Mouse (Mus musculus): Measurements from ENCODE around the gene Gm20388. TPM values are rescaled to one million over a fixed set of nuclear protein-coding genes. Genes with fewer than 3 reads are reported as not detected.

Gene Gm20388
- polyA plus RNA-seq, 1 experiment from 2014 or later: not detected

DNA sequence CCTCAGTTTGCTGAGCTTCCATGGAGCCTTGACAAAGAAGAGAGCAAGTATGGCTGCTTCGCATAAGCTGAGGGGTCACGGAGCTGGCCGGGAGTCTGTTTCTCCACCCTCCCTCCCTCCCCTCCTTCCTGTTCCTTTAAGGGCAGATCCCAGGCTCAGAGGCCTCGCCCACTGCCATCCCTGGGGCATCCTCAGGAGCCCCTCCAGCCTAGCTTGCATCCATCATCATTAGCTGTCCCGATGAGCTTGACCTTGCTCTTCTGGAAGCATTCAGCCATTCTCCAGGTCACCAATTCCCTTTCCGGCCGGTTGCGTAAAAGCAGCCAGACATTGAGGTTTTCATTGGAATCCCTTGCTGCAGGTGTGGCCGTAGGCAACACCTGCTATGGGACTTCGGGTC, 2144.7 kb downstream of the Gm20388 start:
- no peak for ATAC-seq (ENCODE audit: low read depth)
- 48% methylated on average over 10 of the region's 10 CpGs for WGBS
- H3K4me1 ChIP-seq (replicated peaks; ENCODE audit: control insufficient read depth, insufficient read depth, low read length): no peaks in the 10 kb centered on the region; the same call in 1 of the 2 replicates
- no peak overlapping the region for H3K9ac ChIP-seq (ENCODE audit: low read length)
- no peak overlapping the region for H3K4me3 ChIP-seq (ENCODE audit: low read length)
- no peak overlapping the region for H3K27ac ChIP-seq (ENCODE audit: low read length)
- no peaks in the 10 kb centered on the region for H3K27me3 ChIP-seq (ENCODE audit: control insufficient read depth, insufficient read depth, low read depth, low read length)
- no peak overlapping the region for H3K4me2 ChIP-seq (ENCODE audit: low read depth, low read length)
- H3K36me3 ChIP-seq (ENCODE audit: control insufficient read depth, insufficient read depth, low read length): no peaks in the 10 kb centered on the region
- no peaks in the 10 kb centered on the region for H3K9me3 ChIP-seq (ENCODE audit: control insufficient read depth, low read length)

DNA sequence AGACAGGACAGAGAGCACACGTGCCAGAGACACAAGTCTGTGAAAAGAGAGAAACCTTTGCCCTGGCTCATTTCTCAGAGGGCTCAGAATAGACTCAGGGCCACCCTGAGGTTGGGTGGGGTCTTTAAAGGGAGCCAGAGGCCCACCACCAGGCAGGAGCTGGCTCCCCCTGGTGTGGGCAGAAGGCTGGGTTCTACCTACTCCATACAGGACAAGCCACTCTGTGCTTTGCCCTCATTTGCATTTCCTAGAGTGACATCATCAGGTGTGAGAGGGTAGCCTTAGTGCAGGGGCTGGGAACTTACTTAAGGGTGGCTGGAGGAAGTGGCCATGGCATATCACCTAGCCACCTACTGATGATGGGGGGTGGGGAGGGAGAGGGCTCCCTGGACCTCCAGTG, 2145.5 kb downstream of the Gm20388 start:
- ATAC-seq (ENCODE audit: low read depth): no peak
- H3K4me2 ChIP-seq (ENCODE audit: low read depth, low read length): no peak overlapping the region
- no peak overlapping the region for H3K27ac ChIP-seq (ENCODE audit: low read length)

DNA sequence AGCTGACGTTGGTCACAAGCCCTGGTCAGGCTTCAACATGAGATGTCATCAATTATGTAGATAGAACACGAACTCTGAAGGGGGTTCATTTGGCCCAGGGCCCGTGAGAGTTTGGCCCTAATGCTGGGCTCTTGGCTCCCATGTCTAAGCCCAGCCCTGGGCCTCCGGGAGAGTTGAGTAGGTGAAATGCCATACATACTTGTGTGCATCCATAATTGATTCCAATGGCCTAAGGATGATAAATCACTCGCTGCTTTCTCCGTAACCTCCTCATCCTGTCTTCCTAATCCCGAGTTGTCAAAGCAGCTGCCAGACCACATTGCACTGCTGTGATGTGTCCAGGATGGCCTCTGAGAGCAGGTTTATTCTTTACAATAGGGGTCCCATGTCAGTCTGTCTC, 2146.2 kb downstream of the Gm20388 start:
- H3K4me3 ChIP-seq (ENCODE audit: low read length): no peak overlapping the region
- WGBS: 36% methylated on average over 7 of the region's 7 CpGs
- no peaks in the 10 kb centered on the region; the same call in 1 of the 2 replicates for H3K4me1 ChIP-seq (replicated peaks; ENCODE audit: control insufficient read depth, insufficient read depth, low read length)
- no peak overlapping the region for H3K9ac ChIP-seq (ENCODE audit: low read length)
- H3K4me2 ChIP-seq (ENCODE audit: low read depth, low read length): no peak overlapping the region
- ATAC-seq (ENCODE audit: low read depth): 0 out of 2 replicates have a peak, but pooled peaks have one; percentile 59
- H3K27ac ChIP-seq (ENCODE audit: low read length): no peak overlapping the region
- no peaks in the 10 kb centered on the region for H3K36me3 ChIP-seq (ENCODE audit: control insufficient read depth, insufficient read depth, low read length)
- no peaks in the 10 kb centered on the region for H3K9me3 ChIP-seq (ENCODE audit: control insufficient read depth, low read length)
- no peaks in the 10 kb centered on the region for H3K27me3 ChIP-seq (ENCODE audit: control insufficient read depth, insufficient read depth, low read depth, low read length)

More for the DNA sequence above, 2145.5 kb downstream of the Gm20388 start:
- Histone ChIP-seq H3K4me3 (ENCODE audit: low read length) (no peak overlapping the region), H3K27me3 (ENCODE audit: control insufficient read depth, insufficient read depth, low read depth, low read length) (no peaks in the 10 kb centered on the region), H3K9me3 (ENCODE audit: control insufficient read depth, low read length) (no peaks in the 10 kb centered on the region), H3K9ac (ENCODE audit: low read length) (no peak overlapping the region), H3K36me3 (ENCODE audit: control insufficient read depth, insufficient read depth, low read length) (no peaks in the 10 kb centered on the region), H3K4me1 (replicated peaks; ENCODE audit: control insufficient read depth, insufficient read depth, low read length) (no peaks in the 10 kb centered on the region; the same call in 1 of the 2 replicates)
- WGBS: 27% methylated on average over 1 of the region's 1 CpGs

DNA sequence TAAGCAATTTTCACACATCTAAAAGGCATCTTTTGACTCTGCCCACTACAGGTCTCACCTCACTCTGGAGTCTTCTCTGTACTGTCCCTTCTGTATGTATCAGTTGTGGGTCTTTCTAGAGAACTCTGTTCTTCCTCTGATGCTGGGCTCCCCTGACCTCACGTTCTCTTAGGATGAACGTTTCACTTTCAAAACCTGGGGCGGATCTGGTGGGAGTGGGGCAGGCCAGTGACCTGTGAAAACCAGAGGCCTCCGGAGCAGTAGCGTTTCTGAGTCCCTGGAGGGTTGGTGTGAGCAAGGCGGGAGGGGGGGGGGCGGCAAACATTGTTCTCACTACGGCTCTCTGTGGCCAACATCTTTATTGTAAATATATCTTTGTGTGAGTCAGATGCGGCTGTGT, 2147.9 kb downstream of the Gm20388 start:
- Histone ChIP-seq H3K4me2 (ENCODE audit: low read depth, low read length) (no peak overlapping the region), H3K4me3 (ENCODE audit: low read length) (no peak overlapping the region), H3K4me1 (replicated peaks; ENCODE audit: control insufficient read depth, insufficient read depth, low read length) (no peaks in the 10 kb centered on the region; the same call in 1 of the 2 replicates), H3K36me3 (ENCODE audit: control insufficient read depth, insufficient read depth, low read length) (no peaks in the 10 kb centered on the region), H3K27ac (ENCODE audit: low read length) (no peak overlapping the region), H3K9me3 (ENCODE audit: control insufficient read depth, low read length) (no peaks in the 10 kb centered on the region), H3K27me3 (ENCODE audit: control insufficient read depth, insufficient read depth, low read depth, low read length) (no peaks in the 10 kb centered on the region), H3K9ac (ENCODE audit: low read length) (no peak overlapping the region)
- ATAC-seq (ENCODE audit: low read depth): no peak
- WGBS: 49% methylated on average over 9 of the region's 9 CpGs

DNA sequence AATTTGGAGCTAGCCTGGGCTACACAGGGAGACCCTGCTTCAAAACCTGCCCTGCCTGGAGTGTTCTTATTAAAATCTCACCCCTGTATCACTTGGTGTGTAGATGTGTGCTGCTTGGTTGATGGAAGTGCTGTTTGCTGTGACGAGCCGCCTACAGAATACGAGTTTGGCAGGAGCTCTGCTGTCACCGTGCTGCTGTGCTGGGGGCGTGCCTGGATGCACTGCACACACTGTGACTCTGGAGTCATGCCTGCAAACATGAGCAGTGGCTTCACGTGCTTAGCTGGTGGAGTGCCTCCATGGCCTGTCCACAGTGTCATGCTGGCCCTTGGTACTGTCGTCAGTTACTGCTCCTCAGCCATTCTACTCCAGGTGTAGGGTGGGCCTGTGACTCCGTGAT, 2148.3 kb downstream of the Gm20388 start:
- 0 out of 2 replicates have a peak, but pooled peaks have one; percentile 30 for ATAC-seq (ENCODE audit: low read depth)
- H3K4me2 ChIP-seq (ENCODE audit: low read depth, low read length): no peak overlapping the region
- no peaks in the 10 kb centered on the region; the same call in 1 of the 2 replicates for H3K4me1 ChIP-seq (replicated peaks; ENCODE audit: control insufficient read depth, insufficient read depth, low read length)
- no peaks in the 10 kb centered on the region for H3K36me3 ChIP-seq (ENCODE audit: control insufficient read depth, insufficient read depth, low read length)
- H3K4me3 ChIP-seq (ENCODE audit: low read length): no peak overlapping the region
- no peaks in the 10 kb centered on the region for H3K27me3 ChIP-seq (ENCODE audit: control insufficient read depth, insufficient read depth, low read depth, low read length)
- no peak overlapping the region for H3K9ac ChIP-seq (ENCODE audit: low read length)
- H3K9me3 ChIP-seq (ENCODE audit: control insufficient read depth, low read length): no peaks in the 10 kb centered on the region
- 56% methylated on average over 8 of the region's 8 CpGs for WGBS
- no peak overlapping the region for H3K27ac ChIP-seq (ENCODE audit: low read length)

DNA sequence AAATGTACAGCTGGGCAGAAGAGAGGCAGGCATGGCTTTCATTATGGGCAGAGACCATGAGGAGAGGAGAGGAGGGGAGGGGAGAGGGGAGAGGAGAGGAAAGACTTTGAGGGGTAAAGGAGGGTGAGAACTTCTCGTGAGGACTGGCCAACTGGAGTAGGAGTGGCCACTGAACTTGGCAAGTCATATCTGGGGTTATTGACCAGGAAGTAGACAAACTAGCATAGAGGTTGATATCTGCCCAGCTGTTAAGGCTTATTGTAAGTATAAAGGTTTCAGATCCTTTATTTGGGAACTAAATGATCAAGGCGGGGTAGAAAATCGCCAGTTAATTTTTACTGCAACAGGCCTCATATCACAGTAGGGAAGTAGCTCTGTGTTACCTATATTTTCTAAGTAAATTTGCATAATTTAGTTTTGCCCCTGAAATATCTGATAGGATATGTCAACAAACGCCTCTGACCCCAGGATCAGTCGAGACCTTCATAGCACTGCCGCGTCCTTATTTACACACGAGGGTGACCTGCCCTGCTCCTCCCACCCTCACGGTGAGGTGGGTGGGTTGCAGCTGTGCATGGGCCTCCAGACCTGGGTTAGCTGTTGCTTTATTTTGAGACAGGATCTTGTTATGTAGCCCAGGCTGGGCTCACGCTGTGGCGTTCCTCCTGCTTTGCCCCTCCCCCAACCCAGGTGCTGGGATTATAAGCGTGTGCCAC, 2152.0 kb downstream of the Gm20388 start:
- Histone ChIP-seq H3K9me3 (ENCODE audit: control insufficient read depth, low read length) (no peaks in the 10 kb centered on the region), H3K27me3 (ENCODE audit: control insufficient read depth, insufficient read depth, low read depth, low read length) (peaks cover 3% of the 10 kb centered on the region; the same call in 1 of the 2 replicates), H3K4me1 (replicated peaks; ENCODE audit: control insufficient read depth, insufficient read depth, low read length) (no peaks in the 10 kb centered on the region), H3K4me3 (ENCODE audit: low read length) (no peak overlapping the region), H3K4me2 (ENCODE audit: low read depth, low read length) (no peak overlapping the region), H3K27ac (ENCODE audit: low read length) (no peak overlapping the region), H3K36me3 (ENCODE audit: control insufficient read depth, insufficient read depth, low read length) (no peaks in the 10 kb centered on the region), H3K9ac (ENCODE audit: low read length) (no peak overlapping the region)
- no peak for ATAC-seq (ENCODE audit: low read depth)
- 39% methylated on average over 12 of the region's 12 CpGs for WGBS

DNA sequence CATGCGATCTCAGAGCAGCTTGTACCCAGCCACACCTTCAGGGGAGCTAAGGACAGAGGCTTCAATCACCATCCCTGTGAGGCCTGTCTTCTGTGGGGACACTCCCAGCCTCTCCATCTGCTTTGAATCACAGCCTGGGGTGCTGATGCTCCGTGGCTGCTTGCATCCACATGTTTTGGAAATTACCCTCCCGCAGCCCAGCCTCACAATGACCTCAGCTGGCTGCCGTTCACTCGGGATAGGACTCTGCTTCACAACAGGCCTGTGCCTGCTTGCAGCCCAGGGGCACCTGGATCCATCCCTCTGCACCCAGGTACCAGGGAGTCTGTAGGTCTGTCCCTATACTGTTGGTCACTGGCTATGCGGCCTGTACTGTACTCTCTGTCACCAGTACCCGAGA, 2153.7 kb downstream of the Gm20388 start:
- H3K4me2 ChIP-seq (ENCODE audit: low read depth, low read length): no peak overlapping the region
- WGBS: 70% methylated on average over 7 of the region's 7 CpGs
- peaks cover 2% of the 10 kb centered on the region; the same call in 1 of the 2 replicates for H3K4me1 ChIP-seq (replicated peaks; ENCODE audit: control insufficient read depth, insufficient read depth, low read length)
- H3K9me3 ChIP-seq (ENCODE audit: control insufficient read depth, low read length): no peaks in the 10 kb centered on the region
- no peak overlapping the region for H3K27ac ChIP-seq (ENCODE audit: low read length)
- ATAC-seq (ENCODE audit: low read depth): no peak
- H3K36me3 ChIP-seq (ENCODE audit: control insufficient read depth, insufficient read depth, low read length): no peaks in the 10 kb centered on the region
- H3K27me3 ChIP-seq (ENCODE audit: control insufficient read depth, insufficient read depth, low read depth, low read length): peaks cover 3% of the 10 kb centered on the region; the same call in 1 of the 2 replicates
- no peak overlapping the region for H3K4me3 ChIP-seq (ENCODE audit: low read length)
- H3K9ac ChIP-seq (ENCODE audit: low read length): no peak overlapping the region

DNA sequence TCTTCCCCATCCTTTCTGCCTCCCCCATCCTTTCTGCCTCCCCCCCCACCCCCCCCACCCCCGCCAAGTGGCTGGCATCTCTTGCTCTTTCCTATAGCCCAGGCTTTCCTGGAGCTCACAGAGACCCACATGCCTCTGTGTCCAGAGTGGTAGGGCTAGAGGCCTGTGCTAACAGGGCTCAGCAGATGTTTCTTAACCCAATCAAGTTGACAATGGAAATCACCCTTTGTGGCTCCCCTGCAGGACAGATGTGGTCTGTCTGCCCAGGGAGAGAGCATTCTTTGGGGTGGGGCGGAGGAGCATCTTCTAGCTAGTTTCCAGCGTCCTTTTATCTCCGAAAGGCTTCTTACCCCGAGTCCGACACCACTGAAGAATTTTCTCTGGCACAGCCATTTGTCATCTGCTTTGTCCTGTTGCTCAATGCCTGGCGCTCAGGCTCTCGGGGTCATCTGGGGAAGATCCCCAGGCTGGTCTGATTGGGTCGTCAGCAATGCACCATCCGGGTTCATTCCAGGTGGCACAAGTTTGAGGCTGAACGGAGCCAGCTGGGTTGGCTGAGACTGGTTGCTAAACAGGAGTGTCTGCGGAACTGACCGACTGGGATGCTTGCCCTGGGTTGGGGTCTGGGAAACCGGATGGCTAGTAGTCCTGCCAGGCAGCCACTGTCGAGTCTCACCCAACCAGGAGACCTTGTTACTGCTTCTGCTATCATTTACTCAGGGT, 2157.3 kb downstream of the Gm20388 start:
- no peak overlapping the region for H3K4me2 ChIP-seq (ENCODE audit: low read depth, low read length)
- ATAC-seq (ENCODE audit: low read depth): peak; percentile 49
- WGBS: 36% methylated on average over 15 of the region's 15 CpGs
- H3K4me3 ChIP-seq (ENCODE audit: low read length): no peak overlapping the region
- H3K27me3 ChIP-seq (ENCODE audit: control insufficient read depth, insufficient read depth, low read depth, low read length): peaks cover 3% of the 10 kb centered on the region; the same call in 1 of the 2 replicates
- no peak overlapping the region for H3K9ac ChIP-seq (ENCODE audit: low read length)
- no peaks in the 10 kb centered on the region for H3K9me3 ChIP-seq (ENCODE audit: control insufficient read depth, low read length)
- H3K36me3 ChIP-seq (ENCODE audit: control insufficient read depth, insufficient read depth, low read length): no peaks in the 10 kb centered on the region
- no peak overlapping the region for H3K27ac ChIP-seq (ENCODE audit: low read length)
- H3K4me1 ChIP-seq (replicated peaks; ENCODE audit: control insufficient read depth, insufficient read depth, low read length): peaks cover 2% of the 10 kb centered on the region; the same call in 1 of the 2 replicates

DNA sequence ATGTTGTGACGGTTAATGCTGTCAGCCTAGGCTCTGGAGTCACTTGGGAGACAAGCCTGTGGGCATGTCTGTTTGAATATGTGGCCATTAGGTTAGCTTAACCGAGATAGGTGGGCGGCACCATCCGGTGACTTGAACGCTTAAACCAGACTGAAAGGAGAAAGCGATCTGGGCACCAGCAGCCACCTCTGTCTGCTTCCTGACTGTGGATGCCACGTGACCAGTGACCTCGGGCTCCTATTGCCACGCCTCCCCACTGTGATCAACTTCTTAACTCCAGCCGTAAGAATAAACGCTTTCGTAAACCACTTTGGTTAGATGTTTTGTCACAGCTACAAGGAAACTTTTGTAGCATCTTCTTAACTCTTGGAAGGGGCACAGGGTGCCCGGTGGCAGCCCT, 2158.0 kb downstream of the Gm20388 start:
- Histone ChIP-seq H3K27ac (ENCODE audit: low read length) (no peak overlapping the region), H3K4me1 (replicated peaks; ENCODE audit: control insufficient read depth, insufficient read depth, low read length) (peaks cover 2% of the 10 kb centered on the region; the same call in 1 of the 2 replicates), H3K36me3 (ENCODE audit: control insufficient read depth, insufficient read depth, low read length) (no peaks in the 10 kb centered on the region), H3K4me2 (ENCODE audit: low read depth, low read length) (no peak overlapping the region), H3K27me3 (ENCODE audit: control insufficient read depth, insufficient read depth, low read depth, low read length) (peaks cover 3% of the 10 kb centered on the region; the same call in 1 of the 2 replicates), H3K9ac (ENCODE audit: low read length) (no peak overlapping the region), H3K4me3 (ENCODE audit: low read length) (no peak overlapping the region), H3K9me3 (ENCODE audit: control insufficient read depth, low read length) (no peaks in the 10 kb centered on the region)
- no peak for ATAC-seq (ENCODE audit: low read depth)
- 78% methylated on average over 13 of the region's 13 CpGs for WGBS
